Mouse (Mus musculus) testis, adult 10 weeks (tissue): ENCODE results near the gene Tmem181a. TPM values are rescaled to one million over a fixed set of nuclear protein-coding genes. Genes with fewer than 3 reads are reported as not detected.

Experiments used
- polyA plus RNA-seq: library from polyadenylated mRNA; stranded (reverse); fragments of 350-450 nt; fragmentation: Illumina TruSeq; extraction: RNeasy Lipid Tissue Mini Kit (QIAGEN cat#74804); gene quantifications from one replicate; pipeline ENCODE4 v1.2.3, GENCODE M21; 2014; ENCODE audit warnings: low read depth, low replicate concordance

Tmem181a gene
- polyA plus RNA-seq = 6.5 TPM

GRCm38 (mm10) chr17:6256400-6257069 is at the start of gene Tmem181a:
Gene Tmem181a (plus strand): TSS chr17:6256860.

DNA sequence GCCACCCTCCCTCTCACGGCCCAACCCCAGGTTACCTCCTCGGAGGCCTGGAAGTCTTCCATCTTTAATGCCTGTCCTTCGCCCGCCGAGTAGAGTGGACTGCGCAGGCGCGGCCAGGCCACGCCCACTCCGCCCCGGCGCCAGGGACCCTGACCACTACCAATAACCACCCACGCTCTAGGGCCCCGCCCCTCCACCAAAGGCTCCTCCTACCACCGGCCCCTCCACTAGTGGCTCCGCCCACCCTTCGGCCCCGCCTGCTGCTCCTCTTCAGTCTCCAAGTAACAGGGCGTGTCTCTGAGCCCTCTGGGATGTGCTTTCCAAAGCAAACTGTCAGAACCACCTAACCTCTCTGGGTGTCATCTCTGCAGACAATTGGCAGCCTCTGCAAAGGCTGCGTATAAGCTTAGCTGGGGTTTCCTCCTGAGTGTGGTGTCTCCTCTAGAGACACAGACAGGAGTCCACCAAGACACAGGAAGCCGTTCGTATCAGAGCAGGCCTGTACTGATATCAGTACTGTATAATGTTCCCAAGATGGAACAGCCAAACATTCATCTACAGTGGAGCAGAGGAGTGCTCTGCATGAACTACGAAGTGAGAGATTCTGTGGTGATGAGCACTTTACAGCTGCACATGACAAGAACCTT is 60.8 kb downstream of the Tmem181a start, which contains the start of gene Dynlt1a:
Gene Dynlt1a, minus strand, starts transcription at position 162 of the 647 bp plus-strand sequence.

Other genes starting within 250 kb of the Tmem181a start
- gene Serac1, start 177.1 kb upstream of the Tmem181a start, polyA plus RNA-seq = 10.0 TPM
- gene Gtf2h5, start 177.1 kb upstream of the Tmem181a start, polyA plus RNA-seq = 15.6 TPM
- 131 TPM for gene Tulp4, start 150.4 kb upstream of the Tmem181a start, polyA plus RNA-seq
- gene Dynlt1a, start 60.6 kb downstream of the Tmem181a start, polyA plus RNA-seq = 78.1 TPM
- 580 TPM for gene Dynlt1b, start 173.3 kb downstream of the Tmem181a start, polyA plus RNA-seq